Mouse (Mus musculus) kidney, postnatal 0 days (tissue): ENCODE results near the gene D630039A03Rik. TPM values are rescaled to one million over a fixed set of nuclear protein-coding genes. Genes with fewer than 3 reads are reported as not detected.

Experiments used
- ATAC-seq: fragments of 200-750 bp; cut with Nextera tagmentation; replicated peaks from 2 replicates; pipeline ENCODE4 v1.8.0; 2017; ENCODE audit warnings: low read depth, moderate number of reproducible peaks, moderate TSS enrichment, moderate library complexity; ENCODE audit not compliant: low FRiP score
- DNase-seq: peaks from one replicate; pipeline ENCODE4 v3.0.0-alpha.2; 2016; ENCODE audit warnings: low spot score
- H3K27ac ChIP-seq: fragments of 300-500 bp; sonication (generic); 2 replicates; pipeline ENCODE4 v1.5.1; 2014; ENCODE audit warnings: mild to moderate bottlenecking
- H3K27me3 ChIP-seq: fragments of 300-500 bp; sonication (generic); 2 replicates; pipeline ENCODE4 v1.6.1; 2014; ENCODE audit warnings: low read length, mixed read lengths; ENCODE audit not compliant: insufficient read depth
- H3K36me3 ChIP-seq: fragments of 300-500 bp; sonication (generic); 2 replicates; pipeline ENCODE4 v1.6.1; 2014; ENCODE audit warnings: low read length, mixed read lengths; ENCODE audit not compliant: insufficient read depth
- H3K4me1 ChIP-seq: fragments of 300-500 bp; sonication (generic); replicated peaks from 2 replicates; pipeline ENCODE4 v1.6.1; 2014; ENCODE audit warnings: antibody characterized with exemption, low read length, mixed read lengths; ENCODE audit not compliant: insufficient read depth
- H3K4me2 ChIP-seq: fragments of 300-500 bp; sonication (generic); 2 replicates; pipeline ENCODE4 v1.6.1; 2014; ENCODE audit warnings: mild to moderate bottlenecking, low read length, moderate library complexity, mixed read lengths
- H3K4me3 ChIP-seq: fragments of 300-500 bp; sonication (generic); replicated peaks from 2 replicates; pipeline ENCODE4 v1.5.1; 2014; ENCODE audit warnings: low read depth, low read length
- H3K9ac ChIP-seq: fragments of 300-500 bp; sonication (generic); 2 replicates; pipeline ENCODE4 v1.6.1; 2014; ENCODE audit warnings: low read depth, low read length
- H3K9me3 ChIP-seq: fragments of 300-500 bp; sonication (generic); replicated peaks from 2 replicates; pipeline ENCODE4 v1.6.1; 2016; ENCODE audit warnings: low read length, inconsistent platforms, mixed read lengths
- CTCF ChIP-seq: IDR thresholded peaks from 2 replicates; pipeline ENCODE4 v1.5.1; 2016; ENCODE audit warnings: antibody characterized with exemption, low read depth, mild to moderate bottlenecking, moderate library complexity
- WGBS: fragments of 180-500 bp; shearing (Covaris S2); extraction: QIAGEN DNeasy Blood & Tissue Kit; methylation state at CpG from one replicate; pipeline ENCODE4 v1.1.7; 2014; 5-methylcytosine and 5-hydroxymethylcytosine counted together
- polyA plus RNA-seq: library from polyadenylated mRNA; unstranded; fragments of >200 nt; fragmentation: Nextera tagmentation; extraction: Ambion mirVana; gene quantifications from 2 replicates; pipeline ENCODE4 v1.2.1, GENCODE M21; 2015

Gene D630039A03Rik
- polyA plus RNA-seq, 1 experiment from 2014 or later = 2.3 TPM

GRCm38 (mm10) chr4:57919494-57920423 lies 3.7 kb upstream of the D630039A03Rik start:
- Histone ChIP-seq H3K4me1 (peaks cover 11% of the 10 kb centered on the region), H3K4me3 (no peak overlapping the region), H3K9me3 (no peaks in the 10 kb centered on the region), H3K36me3 (no peaks in the 10 kb centered on the region), H3K4me2 (no peak overlapping the region), H3K27ac (no peak overlapping the region), H3K27me3 (no peaks in the 10 kb centered on the region), H3K9ac (no peak overlapping the region)
- peak; percentile 57 for DNase-seq
- no peak for TF ChIP-seq CTCF
- ATAC-seq = no peak
- 13% methylated on average over 8 of the region's 8 CpGs for WGBS

GRCm38 (mm10) chr4:57916711-57917110 lies 614 bp upstream of the D630039A03Rik start:
- Histone ChIP-seq H3K36me3 (no peaks in the 10 kb centered on the region), H3K4me3 (no peak overlapping the region), H3K4me1 (peaks cover 11% of the 10 kb centered on the region), H3K4me2 (peak overlapping the region; percentile 55), H3K27me3 (no peaks in the 10 kb centered on the region), H3K9me3 (no peaks in the 10 kb centered on the region), H3K9ac (no peak overlapping the region), H3K27ac (peak overlapping the region; percentile 43; the same call in 1 of the 2 replicates)
- ATAC-seq = no peak
- TF ChIP-seq CTCF = no peak
- DNase-seq = no peak
- WGBS = 54% methylated on average over 4 of the region's 4 CpGs

GRCm38 (mm10) chr4:57915216-57915965 lies 706 bp downstream of the D630039A03Rik start:
- Histone ChIP-seq H3K36me3 (no peaks in the 10 kb centered on the region), H3K9me3 (no peaks in the 10 kb centered on the region), H3K4me3 (peak overlapping the region; percentile 29), H3K9ac (peak overlapping the region; percentile 46; the same call in 1 of the 2 replicates), H3K27me3 (no peaks in the 10 kb centered on the region), H3K4me1 (peaks cover 8% of the 10 kb centered on the region), H3K27ac (peak overlapping the region; percentile 75), H3K4me2 (peak overlapping the region; percentile 55)
- DNase-seq (no peak), ATAC-seq (0 out of 2 replicates have a peak, but pooled peaks have one; percentile 49)
- WGBS = 27% methylated on average over 17 of the region's 17 CpGs
- no peak for TF ChIP-seq CTCF

GRCm38 (mm10) chr4:57914193-57915190 lies 1.6 kb downstream of the D630039A03Rik start:
- Histone ChIP-seq H3K36me3 (no peaks in the 10 kb centered on the region), H3K4me3 (peak overlapping the region; percentile 29; the same call in 1 of the 2 replicates), H3K4me1 (peaks cover 8% of the 10 kb centered on the region), H3K27ac (peak overlapping the region; percentile 75), H3K9me3 (no peaks in the 10 kb centered on the region), H3K4me2 (peak overlapping the region; percentile 55), H3K27me3 (no peaks in the 10 kb centered on the region), H3K9ac (no peak overlapping the region)
- no peak; the same call in 1 of the 2 replicates for ATAC-seq
- peak; percentile 51 for TF ChIP-seq CTCF
- DNase-seq = peak; percentile 40
- WGBS = 71% methylated on average over 10 of the region's 10 CpGs

- no peak overlapping the region for H3K4me3 ChIP-seq
- TF ChIP-seq CTCF = no peak
- ATAC-seq (no peak), DNase-seq (no peak)
- no peak overlapping the region for H3K27ac ChIP-seq
- no peaks in the 10 kb centered on the region for H3K9me3 ChIP-seq
- H3K4me1 ChIP-seq = peaks cover 8% of the 10 kb centered on the region
- H3K27me3 ChIP-seq = no peaks in the 10 kb centered on the region
- no peak overlapping the region for H3K4me2 ChIP-seq
- H3K9ac ChIP-seq = no peak overlapping the region
- H3K36me3 ChIP-seq = no peaks in the 10 kb centered on the region
Measured at GRCm38 (mm10) chr4:57913021-57913420, 3.1 kb downstream of the D630039A03Rik start.
